Mouse (Mus musculus) spleen, adult 2 months (tissue): ENCODE results near the gene Rapsn.

ENCODE experiments used
- CTCF ChIP-seq: fragments of 200-500 bp; IDR thresholded peaks from 2 replicates; pipeline ENCODE4 v1.5.1; 2011; ENCODE audit warnings: mild to moderate bottlenecking, inconsistent platforms; ENCODE audit not compliant: insufficient read depth, insufficient read length, insufficient replicate concordance; ENCODE audit errors: extremely low read depth
- POLR2A ChIP-seq: fragments of 200-500 bp; IDR thresholded peaks from 2 replicates; pipeline ENCODE4 v1.6.1; 2011; ENCODE audit warnings: low read depth, low read length, inconsistent platforms

GRCm38 (mm10) chr2:91023956-91024355, 11.5 kb upstream of the Rapsn start:
- TF ChIP-seq POLR2A (no peak), CTCF (no peak)
